Mouse (Mus musculus) spleen, embryonic (tissue): ENCODE measurements around the gene Ldlrad3.

ENCODE experiments used
- CTCF ChIA-PET: fragments of 350-600 bp; sonication (Branson Sonifier 250); formaldehyde crosslinking; loops from one replicate; lab custom pipeline; 2022; lab: Charles Lee

Gene Ldlrad3

GRCm38 (mm10) chr2:102118988-102119460, 67.2 kb downstream of the Ldlrad3 start:
- CTCF ChIA-PET = no interaction called here

GRCm38 (mm10) chr2:102117402-102117760, 68.8 kb downstream of the Ldlrad3 start:
- CTCF ChIA-PET = no interaction called here

- CTCF ChIA-PET = interaction anchor here (0.6 kb wide), 1 partner anchor 83 kb away, joined by 3 read pairs; no protein-coding TSS in a partner anchor
Measured at GRCm38 (mm10) chr2:102116521-102117401, 69.4 kb downstream of the Ldlrad3 start.

GRCm38 (mm10) chr2:102113801-102114200, 72.4 kb downstream of the Ldlrad3 start:
- CTCF ChIA-PET = no interaction called here

GRCm38 (mm10) chr2:102113323-102113722, 72.9 kb downstream of the Ldlrad3 start:
- CTCF ChIA-PET = no interaction called here

- CTCF ChIA-PET = interaction anchor here (0.6 kb wide), 1 partner anchor 33 kb away, joined by 4 read pairs; no protein-coding TSS in a partner anchor
Measured at GRCm38 (mm10) chr2:102111906-102112499, 74.2 kb downstream of the Ldlrad3 start.

GRCm38 (mm10) chr2:102110306-102110705, 75.9 kb downstream of the Ldlrad3 start:
- CTCF ChIA-PET = interaction anchor here (0.6 kb wide), 1 partner anchor 132 kb away, joined by 3 read pairs; no protein-coding TSS in a partner anchor

GRCm38 (mm10) chr2:102107280-102107679, 78.9 kb downstream of the Ldlrad3 start:
- CTCF ChIA-PET = no interaction called here

- CTCF ChIA-PET = no interaction called here
Measured at GRCm38 (mm10) chr2:102106728-102107127, 79.5 kb downstream of the Ldlrad3 start.

- CTCF ChIA-PET = no interaction called here
Measured at GRCm38 (mm10) chr2:102105454-102105853, 80.7 kb downstream of the Ldlrad3 start.

- CTCF ChIA-PET = no interaction called here
Measured at GRCm38 (mm10) chr2:102103955-102104354, 82.2 kb downstream of the Ldlrad3 start.

- CTCF ChIA-PET = no interaction called here
Measured at GRCm38 (mm10) chr2:102100490-102100889, 85.7 kb downstream of the Ldlrad3 start.

GRCm38 (mm10) chr2:102099702-102100450, 86.3 kb downstream of the Ldlrad3 start:
- CTCF ChIA-PET = no interaction called here

GRCm38 (mm10) chr2:102099261-102099660, 86.9 kb downstream of the Ldlrad3 start:
- CTCF ChIA-PET = no interaction called here

GRCm38 (mm10) chr2:102094773-102095172, 91.4 kb downstream of the Ldlrad3 start:
- CTCF ChIA-PET = interaction anchor here (0.7 kb wide), 1 partner anchor 273 kb away, joined by 3 read pairs; no protein-coding TSS in a partner anchor

GRCm38 (mm10) chr2:102094281-102094680, 91.9 kb downstream of the Ldlrad3 start:
- CTCF ChIA-PET = interaction anchor here (0.7 kb wide), 1 partner anchor 67 kb away, joined by 5 read pairs; no protein-coding TSS in a partner anchor

- CTCF ChIA-PET = no interaction called here
Measured at GRCm38 (mm10) chr2:102092579-102092978, 93.6 kb downstream of the Ldlrad3 start.

GRCm38 (mm10) chr2:102091516-102092350, 94.5 kb downstream of the Ldlrad3 start:
- CTCF ChIA-PET = interaction anchor here (0.5 to 0.8 kb wide), 4 partner anchors 115 to 360 kb away, joined by 3 to 16 read pairs (median 4); no protein-coding TSS in a partner anchor

GRCm38 (mm10) chr2:102087787-102088186, 98.4 kb downstream of the Ldlrad3 start:
- CTCF ChIA-PET = interaction anchor here (0.6 kb wide), 1 partner anchor 246 kb away, joined by 8 read pairs; no protein-coding TSS in a partner anchor

GRCm38 (mm10) chr2:102086583-102086982, 99.6 kb downstream of the Ldlrad3 start:
- CTCF ChIA-PET = interaction anchor here (0.7 kb wide), 1 partner anchor 178 kb away, joined by 5 read pairs; no protein-coding TSS in a partner anchor
